Mouse (Mus musculus): ENCODE measurements around the gene Hypm.

Hypm gene

GRCm38 (mm10) chrX:9846628-9847027, at the start of gene Hypm:
Gene Hypm (plus strand): TSS chrX:9846928.
- DNase-seq (ENCODE audit: extremely low read depth, low read depth, low spot score) = no peak

GRCm38 (mm10) chrX:9810101-9810500, 36.6 kb upstream of the Hypm start:
- no peak for DNase-seq (ENCODE audit: extremely low read depth, low read depth, low spot score)

GRCm38 (mm10) chrX:9812469-9812868, 34.3 kb upstream of the Hypm start:
- no peak for DNase-seq (ENCODE audit: extremely low read depth, low read depth, low spot score)

- no peak for DNase-seq (ENCODE audit: extremely low read depth, low read depth, low spot score)
Observed at GRCm38 (mm10) chrX:9834779-9835178, 11.9 kb upstream of the Hypm start.

GRCm38 (mm10) chrX:9849403-9849802, 2.7 kb downstream of the Hypm start, which contains the start of gene H2al3:
Gene H2al3 (plus strand): TSS chrX:9849703.
- DNase-seq (ENCODE audit: extremely low read depth, low read depth, low spot score) = no peak

- DNase-seq (ENCODE audit: extremely low read depth, low read depth, low spot score) = no peak
Observed at GRCm38 (mm10) chrX:9861859-9862258, 15.1 kb downstream of the Hypm start.

- no peak for DNase-seq (ENCODE audit: extremely low read depth, low read depth, low spot score)
Observed at GRCm38 (mm10) chrX:9875519-9875918, 28.8 kb downstream of the Hypm start.

GRCm38 (mm10) chrX:9885322-9885721, 38.6 kb downstream of the Hypm start, which contains the start of gene Sytl5:
Gene Sytl5 (plus strand): TSS chrX:9885622.
- DNase-seq (ENCODE audit: extremely low read depth, low read depth, low spot score) = no peak
